Comparison of ENCODE assay signal across 16 mouse cellular contexts in the genomic region with DNA sequence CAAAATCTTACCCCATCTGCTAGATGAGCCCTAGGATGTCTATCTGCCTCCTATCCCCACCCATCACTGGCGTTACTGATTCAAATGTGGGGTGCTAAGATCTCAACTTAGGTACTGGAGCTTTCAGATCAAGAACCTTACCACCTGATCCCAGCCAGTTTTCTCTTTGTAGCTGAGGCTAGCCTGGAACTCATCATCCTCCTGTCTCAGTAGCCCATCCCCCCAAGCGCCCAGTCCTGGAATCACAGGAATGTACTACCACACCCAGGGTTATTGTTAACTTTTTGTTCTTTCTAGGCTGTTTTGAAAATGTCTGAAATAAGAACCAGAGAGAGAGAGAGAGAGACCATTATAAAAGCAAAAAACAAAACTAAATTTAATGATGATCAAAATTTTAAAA.
"Had no signal": no experiment of that assay in that cellular context is flagged by ENCODE, and none has a peak within 500 bp of the region (broad histone marks: within the 10 kb centered on the region; RNA-seq: fewer than 3 reads in every experiment).

No protein-coding gene starts in this region.

- ATAC-seq: liver, postnatal 0 days; midbrain, embryonic 13.5 days; midbrain, embryonic 15.5 days had no signal

- H3K27me3 ChIP-seq: liver, embryonic 15.5 days; megakaryocyte, embryonic 14.5 days; midbrain, embryonic 13.5 days; midbrain, embryonic 15.5 days; neural tube, embryonic 12.5 days; stomach, embryonic 15.5 days had no signal

- H3K9me3 ChIP-seq: liver, embryonic 15.5 days; megakaryocyte, embryonic 14.5 days; midbrain, embryonic 13.5 days; midbrain, embryonic 15.5 days; neural tube, embryonic 12.5 days; stomach, embryonic 15.5 days had no signal

- H3K4me3 ChIP-seq: liver, embryonic 15.5 days; megakaryocyte, embryonic 14.5 days; midbrain, embryonic 13.5 days; midbrain, embryonic 15.5 days; neural tube, embryonic 12.5 days; stomach, embryonic 15.5 days had no signal

- H3K36me3 ChIP-seq: liver, embryonic 15.5 days; midbrain, embryonic 13.5 days; midbrain, embryonic 15.5 days; neural tube, embryonic 12.5 days; stomach, embryonic 15.5 days had no signal

- DNase-seq: liver, postnatal 0 days; lung, embryonic 14.5 days; lung, postnatal 10 days; lung, postnatal 4 days; right cerebral cortex, postnatal 14 days; right cerebral cortex, postnatal 4 days; spleen, adult 18-20 months; thymus, adult 2 months; thymus, postnatal 36 days had no signal

- H3K4me1 ChIP-seq: liver, embryonic 15.5 days; megakaryocyte, embryonic 14.5 days; stomach, embryonic 15.5 days had no signal

- H3K27ac ChIP-seq: liver, embryonic 15.5 days; midbrain, embryonic 13.5 days; midbrain, embryonic 15.5 days; neural tube, embryonic 12.5 days; stomach, embryonic 15.5 days; stomach, postnatal 0 days had no signal

- H3K9ac ChIP-seq: liver, embryonic 15.5 days; liver, postnatal 0 days; lung, embryonic 14.5 days; midbrain, embryonic 13.5 days; midbrain, embryonic 15.5 days; neural tube, embryonic 12.5 days; stomach, embryonic 15.5 days had no signal
